Mouse (Mus musculus): ENCODE measurements around the gene Hpdl.

Hpdl gene

GRCm38 (mm10) chr4:116799901-116800300 is 21.6 kb downstream of the Hpdl start:
- no peak for DNase-seq (ENCODE audit: low read depth in 1 of 2, low spot score in 2 of 2)

DNA sequence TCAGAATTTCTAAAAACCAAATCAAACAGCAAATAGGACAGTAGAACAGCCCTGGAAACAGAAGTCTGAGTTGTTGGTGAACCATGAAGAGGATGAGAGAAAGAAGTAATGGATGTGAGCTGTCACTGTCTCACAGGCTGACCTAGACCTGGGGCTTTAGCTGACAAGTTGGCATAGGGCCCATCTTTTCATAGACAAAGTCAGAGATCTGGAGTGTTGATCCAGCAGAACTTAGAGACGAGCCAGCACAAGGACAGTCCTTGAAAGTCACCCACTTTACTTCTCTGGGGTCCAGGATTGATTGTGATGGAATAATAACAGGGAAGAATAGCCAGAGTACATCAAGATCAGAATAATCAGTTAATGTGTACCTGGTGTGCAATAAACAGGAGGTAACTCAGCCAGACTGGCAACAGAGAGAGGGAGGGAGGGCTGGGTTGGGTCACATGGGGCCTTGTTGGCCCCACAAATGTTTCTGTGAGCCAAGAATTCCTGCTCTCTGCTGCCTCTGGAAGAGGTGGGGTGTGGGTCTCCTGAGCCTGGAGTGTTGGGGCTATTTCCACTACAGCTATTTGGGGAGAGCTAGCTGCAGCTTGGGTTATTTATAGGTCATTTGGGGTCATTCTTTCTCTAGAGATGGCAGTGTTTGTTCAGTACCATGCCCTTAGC is 24.9 kb downstream of the Hpdl start:
- DNase-seq (ENCODE audit: low read depth in 1 of 2, low spot score in 2 of 2) = no peak

GRCm38 (mm10) chr4:116794273-116794672 is 27.2 kb downstream of the Hpdl start:
- no peak for DNase-seq (ENCODE audit: low read depth in 1 of 2, low spot score in 2 of 2)

DNA sequence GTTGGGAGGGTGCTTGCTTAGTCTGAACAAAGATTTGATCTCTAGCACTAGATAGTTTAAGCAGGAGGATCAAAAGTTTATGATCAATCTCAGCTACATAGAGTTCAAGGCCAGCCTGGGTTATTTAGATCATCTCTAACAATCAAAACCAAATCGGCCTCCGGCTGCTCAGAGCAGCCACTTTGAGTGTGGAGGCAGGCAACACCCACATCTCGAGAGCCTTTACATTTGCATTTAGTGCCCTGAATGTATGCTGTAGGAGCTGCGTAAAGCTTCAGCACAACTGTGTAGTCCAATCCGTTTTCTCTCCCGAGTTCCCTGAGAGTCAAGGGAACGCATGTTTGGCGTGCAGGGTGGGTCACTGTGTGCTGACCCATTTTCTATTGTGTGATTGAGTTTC is 29.1 kb downstream of the Hpdl start:
- no peak for DNase-seq (ENCODE audit: low read depth in 1 of 2, low spot score in 2 of 2)

GRCm38 (mm10) chr4:116788956-116789355 is 32.6 kb downstream of the Hpdl start:
- peak; percentile 26 to 59 for DNase-seq (ENCODE audit: low read depth in 1 of 2, low spot score in 2 of 2)

DNA sequence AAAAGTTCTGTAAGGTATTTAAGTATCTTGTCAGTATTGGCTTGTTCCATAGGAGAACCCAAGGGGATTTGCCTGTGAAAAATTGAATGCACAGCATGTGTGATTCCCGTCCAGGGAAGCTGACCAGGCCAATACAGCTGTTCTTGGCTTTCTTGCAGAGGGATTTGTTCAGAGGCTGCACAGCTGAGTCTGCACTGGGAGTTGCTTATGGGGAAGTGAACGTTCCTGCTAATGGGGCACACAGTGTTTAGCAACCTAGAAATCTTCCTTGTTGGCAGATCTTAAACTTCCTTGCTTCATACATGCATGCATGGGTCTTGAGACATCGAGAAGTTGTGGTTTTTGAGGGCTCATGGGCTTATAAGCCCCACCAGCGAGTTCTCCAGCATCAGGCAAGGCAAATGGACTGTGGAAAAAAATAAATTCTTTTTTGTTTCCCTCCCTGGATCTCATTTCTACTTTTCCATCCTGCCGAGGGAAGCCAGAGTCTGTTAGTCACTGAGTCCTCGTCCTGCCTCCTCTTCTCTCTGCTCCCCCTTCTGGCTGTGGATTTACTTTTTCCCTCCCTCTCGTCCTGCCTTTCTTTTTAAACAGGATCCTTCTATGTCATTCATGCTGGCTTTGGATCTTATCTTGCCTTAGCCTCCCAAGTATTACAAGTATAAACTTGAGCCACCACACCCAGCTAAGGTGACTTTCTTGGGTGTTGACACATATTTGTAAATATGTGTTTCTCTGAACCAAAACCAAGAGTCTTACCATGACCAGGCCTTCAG is 33.3 kb downstream of the Hpdl start:
- peak; percentile 20 to 56 for DNase-seq (ENCODE audit: low read depth in 1 of 2, low spot score in 2 of 2)

DNA sequence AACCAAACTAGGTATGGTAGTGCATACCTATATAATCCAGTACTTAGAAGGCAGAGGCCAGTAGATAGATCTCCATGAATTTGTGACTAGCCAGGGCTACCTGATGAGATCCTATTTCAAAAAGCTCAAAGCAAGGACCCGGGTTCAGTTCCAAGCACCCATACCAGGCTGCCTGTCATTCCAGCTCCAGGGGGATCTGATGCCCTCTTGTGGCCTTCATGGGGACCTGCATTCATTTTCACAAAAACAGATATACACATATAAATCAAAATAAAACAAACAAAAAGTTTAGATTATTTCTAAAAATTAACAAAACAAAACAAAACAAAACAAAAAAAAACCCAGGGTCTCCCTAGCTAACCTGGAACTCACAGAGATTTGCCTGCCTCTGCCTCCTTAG is 34.9 kb downstream of the Hpdl start:
- no peak for DNase-seq (ENCODE audit: low read depth in 1 of 2, low spot score in 2 of 2)

GRCm38 (mm10) chr4:116782171-116782570 is 39.3 kb downstream of the Hpdl start:
- DNase-seq (ENCODE audit: low read depth in 1 of 2, low spot score in 2 of 2) = no peak

- no peak for DNase-seq (ENCODE audit: low read depth in 1 of 2, low spot score in 2 of 2)
Observed at GRCm38 (mm10) chr4:116781366-116781765, 40.1 kb downstream of the Hpdl start.

DNA sequence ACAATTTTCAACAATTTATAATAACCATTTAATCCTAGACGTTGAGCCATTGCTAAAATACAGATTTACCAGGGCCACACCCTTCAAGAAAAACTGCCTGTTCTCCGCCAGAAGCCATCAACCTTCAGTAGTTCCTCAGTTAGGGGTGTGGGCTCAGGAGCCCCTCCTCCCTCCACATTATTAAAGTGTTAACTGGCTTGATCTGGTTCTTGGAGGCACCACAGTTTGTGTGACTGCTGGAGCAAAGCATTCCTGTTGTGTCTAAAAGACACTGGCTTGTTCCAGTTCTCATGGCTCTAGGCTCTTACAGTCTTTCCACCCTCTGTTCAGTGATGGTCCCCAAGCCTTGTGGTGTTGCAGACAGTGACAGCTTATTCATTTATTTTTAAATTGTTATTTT is 41.0 kb downstream of the Hpdl start:
- DNase-seq (ENCODE audit: low read depth in 1 of 2, low spot score in 2 of 2) = no peak

GRCm38 (mm10) chr4:116777079-116777478 is 44.4 kb downstream of the Hpdl start:
- DNase-seq (ENCODE audit: low read depth in 1 of 2, low spot score in 2 of 2) = no peak

GRCm38 (mm10) chr4:116776391-116776790 is 45.1 kb downstream of the Hpdl start:
- no peak for DNase-seq (ENCODE audit: low read depth in 1 of 2, low spot score in 2 of 2)
